Mouse (Mus musculus) right cerebral cortex, postnatal 25 days (tissue): ENCODE results near the gene Fbxo17.
A peak's percentile ranks its signal among the peaks of the same experiment; 100 is the strongest.
"Not testable (repeated sequence)": the region's sequence is repeated elsewhere in the genome, so short reads cannot be mapped to it uniquely, and the experiment has no call there.

Source experiments
- DNase-seq: peaks from one replicate; pipeline ENCODE4 v3.0.0; 2022

Fbxo17 gene

GRCm38 (mm10) chr7:28716590-28717281 lies at the start of gene Fbxo17:
Gene Fbxo17 (plus strand): TSS chr7:28716804.
- DNase-seq = no peak

GRCm38 (mm10) chr7:28671172-28671571 lies 45.4 kb upstream of the Fbxo17 start:
- DNase-seq = no peak

- DNase-seq = no peak
Observed at GRCm38 (mm10) chr7:28672276-28672675, 44.3 kb upstream of the Fbxo17 start.

GRCm38 (mm10) chr7:28672786-28673185 lies 43.8 kb upstream of the Fbxo17 start:
- DNase-seq = not testable (repeated sequence)

- DNase-seq = no peak
Observed at GRCm38 (mm10) chr7:28674994-28675393, 41.6 kb upstream of the Fbxo17 start.

GRCm38 (mm10) chr7:28675746-28676145 lies 40.9 kb upstream of the Fbxo17 start:
- no peak for DNase-seq

GRCm38 (mm10) chr7:28676811-28677541 lies 39.6 kb upstream of the Fbxo17 start:
- DNase-seq = no peak

GRCm38 (mm10) chr7:28677624-28678023 lies 39.0 kb upstream of the Fbxo17 start:
- no peak for DNase-seq

- DNase-seq = no peak
Observed at GRCm38 (mm10) chr7:28691075-28691474, 25.5 kb upstream of the Fbxo17 start.

GRCm38 (mm10) chr7:28692545-28693320 lies 23.9 kb upstream of the Fbxo17 start, which contains the start of gene Fbxo27:
Gene Fbxo27 (plus strand): TSS chr7:28692849.
- peak; percentile 58 for DNase-seq

- peak; percentile 82 for DNase-seq
Observed at GRCm38 (mm10) chr7:28693321-28693966, 23.2 kb upstream of the Fbxo17 start.

- no peak for DNase-seq
Observed at GRCm38 (mm10) chr7:28694423-28694822, 22.2 kb upstream of the Fbxo17 start.

- no peak for DNase-seq
Observed at GRCm38 (mm10) chr7:28694966-28695511, 21.6 kb upstream of the Fbxo17 start.

- DNase-seq = no peak
Observed at GRCm38 (mm10) chr7:28697277-28697676, 19.3 kb upstream of the Fbxo17 start.

GRCm38 (mm10) chr7:28700269-28700668 lies 16.3 kb upstream of the Fbxo17 start:
- no peak for DNase-seq

GRCm38 (mm10) chr7:28701306-28701705 lies 15.3 kb upstream of the Fbxo17 start:
- DNase-seq = not testable (repeated sequence)

GRCm38 (mm10) chr7:28702601-28703143 lies 13.9 kb upstream of the Fbxo17 start:
- no peak for DNase-seq

GRCm38 (mm10) chr7:28709454-28709853 lies 7.2 kb upstream of the Fbxo17 start:
- no peak for DNase-seq

GRCm38 (mm10) chr7:28710962-28711361 lies 5.6 kb upstream of the Fbxo17 start:
- DNase-seq = no peak

GRCm38 (mm10) chr7:28714667-28715066 lies 1.9 kb upstream of the Fbxo17 start:
- DNase-seq = peak; percentile 43

- DNase-seq = no peak
Observed at GRCm38 (mm10) chr7:28715598-28715997, 1.0 kb upstream of the Fbxo17 start.

GRCm38 (mm10) chr7:28717726-28718125 lies 1.1 kb downstream of the Fbxo17 start:
- DNase-seq = no peak
